Mouse (Mus musculus) urinary bladder, adult 2 months (tissue): Measurements from ENCODE around the gene Adcy6. TPM values are rescaled to one million over a fixed set of nuclear protein-coding genes. Genes with fewer than 3 reads are reported as not detected.
A peak's percentile ranks its signal among the peaks of the same experiment; 100 is the strongest.

Experiments used
- DNase-seq: peaks from one replicate; pipeline ENCODE4 v3.0.0; 2022; ENCODE audit warnings: low spot score
- polyA plus RNA-seq: library from polyadenylated mRNA; depleted of rRNA; stranded (reverse); fragments of >200 nt; gene quantifications from 2 replicates; pipeline ENCODE4 v1.2.3, GENCODE M21; 2012; rRNA removed

Adcy6 gene
- polyA plus RNA-seq, 1 experiment = 43.2 TPM

- DNase-seq = peak; percentile 98
Measured at GRCm38 (mm10) chr15:98567278-98568134, 42.4 kb downstream of the Adcy6 start.

GRCm38 (mm10) chr15:98566973-98567277 is 43.0 kb downstream of the Adcy6 start:
- DNase-seq = no peak

GRCm38 (mm10) chr15:98557186-98557585 is 52.7 kb downstream of the Adcy6 start:
- DNase-seq = no peak

- DNase-seq = no peak
Measured at GRCm38 (mm10) chr15:98555881-98556280, 54.0 kb downstream of the Adcy6 start.

GRCm38 (mm10) chr15:98552758-98553157 is 57.1 kb downstream of the Adcy6 start:
- no peak for DNase-seq

- no peak for DNase-seq
Measured at GRCm38 (mm10) chr15:98546843-98547242, 63.0 kb downstream of the Adcy6 start.

GRCm38 (mm10) chr15:98545151-98545550 is 64.7 kb downstream of the Adcy6 start:
- DNase-seq = no peak

GRCm38 (mm10) chr15:98543341-98543740 is 66.5 kb downstream of the Adcy6 start:
- no peak for DNase-seq

- DNase-seq = no peak
Measured at GRCm38 (mm10) chr15:98541064-98541463, 68.8 kb downstream of the Adcy6 start.

Other genes with a start within 250 kb of the Adcy6 start
- not detected in 2 replicates for gene Olfr283, start 229.1 kb downstream of the Adcy6 start, polyA plus RNA-seq
- gene Olfr282, start 178.9 kb downstream of the Adcy6 start, polyA plus RNA-seq = not detected in 2 replicates
- not detected in 2 replicates for gene Olfr281, start 157.5 kb downstream of the Adcy6 start, polyA plus RNA-seq
- gene OR5BS1P, start 140.2 kb downstream of the Adcy6 start, polyA plus RNA-seq = 0.01 TPM in 1 of 2 replicates, not detected in the other
- gene Lalba, start 127.4 kb downstream of the Adcy6 start, polyA plus RNA-seq = not detected in 2 replicates
- gene Olfr279, start 117.7 kb downstream of the Adcy6 start, polyA plus RNA-seq = not detected in 2 replicates
- 38.2 and 42.7 TPM in 2 replicates for gene Kansl2, start 75.8 kb downstream of the Adcy6 start, polyA plus RNA-seq
- 14.3 and 16.4 TPM in 2 replicates for gene Ccnt1, start 39.2 kb downstream of the Adcy6 start, polyA plus RNA-seq
- gene 4930415O20Rik, start 39.1 kb downstream of the Adcy6 start, polyA plus RNA-seq = not detected in 2 replicates
- gene Cacnb3, start 20.8 kb upstream of the Adcy6 start, polyA plus RNA-seq = 75.2 and 79.8 TPM in 2 replicates
- 34.0 and 45.1 TPM in 2 replicates for gene Ddx23, start 52.8 kb upstream of the Adcy6 start, polyA plus RNA-seq
- 2.1 and 3.0 TPM in 2 replicates for gene Rnd1, start 67.4 kb upstream of the Adcy6 start, polyA plus RNA-seq
- gene Ccdc65, start 98.1 kb upstream of the Adcy6 start, polyA plus RNA-seq = 3.1 and 4.5 TPM in 2 replicates
- 11.7 and 15.9 TPM in 2 replicates for gene Fkbp11, start 118.1 kb upstream of the Adcy6 start, polyA plus RNA-seq
- 74.0 and 79.1 TPM in 2 replicates for gene Arf3, start 153.1 kb upstream of the Adcy6 start, polyA plus RNA-seq
- gene Wnt10b, start 168.1 kb upstream of the Adcy6 start, polyA plus RNA-seq = 4.0 and 6.8 TPM in 2 replicates
- gene Wnt1, start 179.8 kb upstream of the Adcy6 start, polyA plus RNA-seq = 0.04 and 0.09 TPM in 2 replicates
- 0.04 and 0.08 TPM in 2 replicates for gene Ddn, start 199.4 kb upstream of the Adcy6 start, polyA plus RNA-seq
- gene Prkag1, start 221.4 kb upstream of the Adcy6 start, polyA plus RNA-seq = 83.1 and 89.5 TPM in 2 replicates